ENCODE assay signal across 8 mouse cellular contexts in genomic region chr13:43094365-43094764, GRCm38 (mm10).
A peak's percentile ranks its signal among the peaks of the same experiment; 100 is the strongest.
DNase-seq lines count a peak whose midpoint lies in the region; ATAC-seq and TF ChIP-seq lines count a peak whose summit lies in the region.

No protein-coding gene starts in this region.

- no peaks in the 10 kb centered on the region for H3K4me1 ChIP-seq in forebrain, embryonic 11.5 days (replicated peaks; ENCODE audit: control insufficient read depth, insufficient read depth, low read length)
- no peaks in the 10 kb centered on the region for H3K4me1 ChIP-seq in kidney, adult 2 months (ENCODE audit: control insufficient read depth, insufficient read depth, low read length)

- H3K9me3 ChIP-seq in forebrain, embryonic 11.5 days (ENCODE audit: control insufficient read depth, low read length) = no peaks in the 10 kb centered on the region

- H3K27ac ChIP-seq in forebrain, embryonic 11.5 days (ENCODE audit: low read depth, low read length) = no peak overlapping the region
- no peak overlapping the region for H3K27ac ChIP-seq in kidney, adult 2 months (ENCODE audit: insufficient read depth, low read depth, low read length)

- WGBS in forebrain, embryonic 11.5 days = 46% methylated on average over 7 of the region's 7 CpGs
- 44% methylated on average over 7 of the region's 7 CpGs for WGBS in kidney, adult 2 months

- H3K27me3 ChIP-seq in forebrain, embryonic 11.5 days (ENCODE audit: control insufficient read depth, insufficient read depth, low read length) = no peaks in the 10 kb centered on the region
- H3K27me3 ChIP-seq in kidney, adult 2 months (replicated peaks; ENCODE audit: control insufficient read depth, insufficient read depth, low read length) = no peaks in the 10 kb centered on the region

- no peak overlapping the region for H3K4me2 ChIP-seq in forebrain, embryonic 11.5 days (ENCODE audit: low read depth, low read length, severe bottlenecking)

- no peaks in the 10 kb centered on the region for H3K36me3 ChIP-seq in forebrain, embryonic 11.5 days (ENCODE audit: control insufficient read depth, insufficient read depth, low read length)
- H3K36me3 ChIP-seq in kidney, adult 2 months (ENCODE audit: control insufficient read depth, insufficient read depth, low read length) = no peaks in the 10 kb centered on the region

- DNase-seq in gastrocnemius, postnatal 10 days = peak; percentile 12
- DNase-seq in gastrocnemius, adult 8-10 months (ENCODE audit: low spot score in 2 of 2) = no peak
- DNase-seq in 3T3-L1 (ENCODE audit: low read depth, low spot score) = peak; percentile 33
- DNase-seq in adrenal gland, postnatal 25 days = peak; percentile 12
- peak; percentile 68 for DNase-seq in forebrain, embryonic 11.5 days (ENCODE audit: low spot score)
- peak; percentile 28 for DNase-seq in kidney, adult 2 months
- DNase-seq in Muller cell, postnatal 12 days (ENCODE audit: inconsistent ontology term) = no peak

- H3K9ac ChIP-seq in forebrain, embryonic 11.5 days (ENCODE audit: low read length) = no peak overlapping the region

- peak; percentile 54; the same call in 1 of the 2 replicates for TF ChIP-seq CTCF in kidney, adult 2 months (conservative IDR thresholded peaks at IDR 0.05; ENCODE audit: insufficient read depth, insufficient read length, low read depth, low read length)

- ATAC-seq in forebrain, embryonic 11.5 days (replicated peaks; ENCODE audit: low FRiP score) = no peak
- peak; percentile 72 for ATAC-seq in megakaryocyte progenitor cell, adult 5-6 weeks (replicated peaks; ENCODE audit: poor library complexity)

- TF ChIP-seq POLR2A in kidney, adult 2 months (IDR thresholded peaks at IDR 0.05; ENCODE audit: low read depth, low read length) = no peak

- no peak overlapping the region for H3K4me3 ChIP-seq in forebrain, embryonic 11.5 days (ENCODE audit: low read depth, low read length)
- no peak overlapping the region for H3K4me3 ChIP-seq in kidney, adult 2 months (ENCODE audit: insufficient read depth, low read depth, low read length)

Comparison
In these comparisons a context has a peak if more than half of its experiments do, and no peak if none do; other contexts are left out.
1. DNase-seq: peak in gastrocnemius, postnatal 10 days (single experiment), 3T3-L1 (single experiment), adrenal gland, postnatal 25 days (single experiment), forebrain, embryonic 11.5 days (single experiment) and kidney, adult 2 months (single experiment); none in gastrocnemius, adult 8-10 months (0 of 2) and Muller cell, postnatal 12 days (single experiment).